Mouse (Mus musculus) brain, embryonic 14.5 days (tissue): ENCODE measurements at regions not wholly inside any gene's neighbourhood (a gene's known extent, or its start where the extent isn't known, plus 50 kb on each side); places are given as distances from the start of the nearest gene placed in this dataset.

ENCODE experiments used
- DNase-seq: peaks from one replicate; pipeline ENCODE4 v3.0.0-alpha.2; 2011; ENCODE audit warnings: low read depth
- CTCF ChIP-seq: fragments of 200-500 bp; IDR thresholded peaks from 2 replicates; pipeline ENCODE4 v1.5.1; 2012; ENCODE audit warnings: inconsistent platforms, mild to moderate bottlenecking, moderate library complexity, borderline replicate concordance; ENCODE audit not compliant: insufficient read depth, insufficient read length; ENCODE audit errors: extremely low read depth
- POLR2A ChIP-seq: fragments of 200-500 bp; IDR thresholded peaks from 2 replicates; pipeline ENCODE4 v1.6.1; 2012; ENCODE audit warnings: mild to moderate bottlenecking, inconsistent platforms, borderline replicate concordance; ENCODE audit not compliant: poor library complexity, insufficient read depth, insufficient read length, severe bottlenecking; ENCODE audit errors: extremely low read depth

- TF ChIP-seq CTCF, result no peak
- TF ChIP-seq POLR2A, result no peak
- peak; percentile 62 for DNase-seq
Measured at GRCm38 (mm10) chr8:96753497-96753896, 865.1 kb upstream of the Got2 start.

GRCm38 (mm10) chr8:96748896-96749295, 860.5 kb upstream of the Got2 start:
- no peak for TF ChIP-seq POLR2A
- no peak for TF ChIP-seq CTCF
- peak; percentile 83 for DNase-seq

- no peak for TF ChIP-seq CTCF
- TF ChIP-seq POLR2A, result no peak
- DNase-seq, result peak; percentile 57
Measured at GRCm38 (mm10) chr8:96738576-96738975, 850.2 kb upstream of the Got2 start.
